Mouse (Mus musculus): ENCODE results near the gene Itpr3. TPM values are rescaled to one million over a fixed set of nuclear protein-coding genes. Genes with fewer than 3 reads are reported as not detected.

Itpr3 gene
- polyA plus RNA-seq, 1 experiment: 2.4 TPM

DNA sequence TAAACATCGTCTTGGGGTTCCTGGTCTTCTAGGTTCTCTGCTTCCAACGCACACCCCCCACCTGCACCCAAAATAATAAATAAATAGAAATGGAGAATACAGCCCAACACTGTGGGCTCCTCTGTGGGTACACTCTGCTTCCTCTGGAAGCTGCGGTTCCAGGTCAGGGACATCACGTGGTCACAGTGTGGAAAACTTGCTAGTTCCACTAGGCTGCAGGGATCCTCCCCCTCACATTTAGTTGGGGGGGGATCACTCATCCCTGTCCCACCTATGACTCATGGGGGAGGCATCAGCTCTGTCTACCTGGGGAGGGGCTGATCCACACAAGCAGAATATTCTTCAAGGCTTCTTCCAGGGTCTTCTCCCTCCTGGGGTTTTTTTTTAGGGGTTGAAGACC is 87.0 kb downstream of the Itpr3 start:
- TF ChIP-seq POLR2A (IDR thresholded peaks at IDR 0.05; ENCODE audit: extremely low read depth, insufficient read depth, low read length) (no peak), CTCF (IDR thresholded peaks at IDR 0.05; ENCODE audit: extremely low read depth, insufficient read depth, low read length) (no peak)
- Histone ChIP-seq H3K27ac (ENCODE audit: insufficient read depth, low read length) (no peak overlapping the region), H3K4me1 (ENCODE audit: control insufficient read depth, insufficient read depth, low read length) (no peaks in the 10 kb centered on the region), H3K4me3 (ENCODE audit: insufficient read depth, low read length) (no peak overlapping the region)

DNA sequence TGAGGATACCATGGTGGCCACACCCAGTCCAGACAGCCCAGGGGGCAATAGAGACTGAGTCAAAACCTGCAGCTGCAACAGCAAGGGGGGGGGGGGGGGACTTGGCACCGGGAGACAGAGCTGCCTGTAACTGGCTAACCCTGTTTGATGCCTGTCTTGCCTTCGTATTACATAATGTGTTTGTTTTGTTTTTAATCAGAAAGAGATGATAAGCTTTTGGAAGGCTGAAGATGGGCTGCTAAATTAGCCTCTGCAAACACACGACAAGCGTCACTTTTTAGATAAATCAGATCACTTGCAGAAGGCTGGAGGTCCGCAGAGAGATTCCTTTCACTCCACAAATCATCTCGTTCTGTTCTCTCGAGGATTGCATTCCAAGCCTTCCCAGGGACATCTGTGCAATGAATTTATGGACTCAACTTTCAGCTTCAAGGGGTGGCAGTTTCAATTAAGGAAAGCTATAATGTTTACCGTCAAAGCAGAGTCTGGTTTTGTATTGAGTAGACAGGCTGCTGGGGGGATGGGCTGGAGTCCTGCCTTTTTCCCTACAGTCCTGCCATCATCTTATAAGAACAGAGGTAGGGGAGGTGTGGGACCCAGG is 89.3 kb downstream of the Itpr3 start:
- no peak overlapping the region for H3K4me3 ChIP-seq (ENCODE audit: insufficient read depth, low read length)
- no peaks in the 10 kb centered on the region for H3K4me1 ChIP-seq (ENCODE audit: control insufficient read depth, insufficient read depth, low read length)
- no peak overlapping the region for H3K27ac ChIP-seq (ENCODE audit: insufficient read depth, low read length)
- TF ChIP-seq POLR2A (IDR thresholded peaks at IDR 0.05; ENCODE audit: extremely low read depth, insufficient read depth, low read length) (no peak), CTCF (IDR thresholded peaks at IDR 0.05; ENCODE audit: extremely low read depth, insufficient read depth, low read length) (no peak)

DNA sequence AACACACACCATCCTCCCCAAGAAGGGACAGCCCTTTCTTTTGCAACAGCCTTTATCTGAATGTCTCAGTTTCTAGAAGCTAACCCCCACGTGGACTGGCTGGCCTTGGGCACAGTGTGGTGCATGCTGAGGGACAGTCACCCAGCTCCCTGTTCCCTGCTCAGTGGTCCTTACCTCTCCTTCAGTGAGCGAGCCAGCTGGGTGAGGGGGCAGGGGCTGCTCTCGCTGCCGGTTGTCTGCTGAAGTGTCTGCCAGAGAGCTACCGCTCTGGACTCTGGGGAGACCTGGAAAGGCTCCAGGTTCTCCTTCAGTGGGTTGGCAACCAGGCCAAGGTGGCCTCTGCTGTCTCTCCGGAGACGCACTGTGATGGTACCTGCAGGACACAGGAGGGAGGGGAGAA is 93.8 kb downstream of the Itpr3 start:
- TF ChIP-seq POLR2A (IDR thresholded peaks at IDR 0.05; ENCODE audit: extremely low read depth, insufficient read depth, low read length): no peak
- TF ChIP-seq CTCF (IDR thresholded peaks at IDR 0.05; ENCODE audit: extremely low read depth, insufficient read depth, low read length): no peak
- Histone ChIP-seq H3K4me1 (ENCODE audit: control insufficient read depth, insufficient read depth, low read length) (no peaks in the 10 kb centered on the region), H3K27ac (ENCODE audit: insufficient read depth, low read length) (no peak overlapping the region), H3K4me3 (ENCODE audit: insufficient read depth, low read length) (no peak overlapping the region)

DNA sequence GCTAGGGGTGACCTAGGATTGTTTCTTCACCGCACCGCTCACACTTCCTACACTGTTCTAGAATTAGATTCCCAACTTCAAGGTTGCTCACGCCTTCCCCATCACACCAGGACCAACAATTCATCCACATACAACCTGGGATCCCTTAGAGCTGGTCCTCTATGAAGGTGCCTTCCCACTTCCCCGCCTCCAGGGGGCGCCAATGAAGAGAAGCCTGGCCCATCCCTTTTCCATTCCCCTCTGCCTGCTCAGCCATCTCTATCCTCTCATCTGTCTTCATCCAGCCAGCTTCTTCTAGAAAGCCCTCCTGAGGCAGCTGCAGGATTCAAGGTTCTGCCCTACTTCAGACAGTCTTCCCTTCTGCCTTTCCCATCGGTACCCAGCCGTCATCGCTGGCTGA is 94.3 kb downstream of the Itpr3 start:
- no peak overlapping the region for H3K27ac ChIP-seq (ENCODE audit: insufficient read depth, low read length)
- no peak overlapping the region for H3K4me3 ChIP-seq (ENCODE audit: insufficient read depth, low read length)
- TF ChIP-seq CTCF (IDR thresholded peaks at IDR 0.05; ENCODE audit: extremely low read depth, insufficient read depth, low read length) (0 out of 2 replicates have a peak, but pooled peaks have one; percentile 25), POLR2A (IDR thresholded peaks at IDR 0.05; ENCODE audit: extremely low read depth, insufficient read depth, low read length) (no peak)
- no peaks in the 10 kb centered on the region for H3K4me1 ChIP-seq (ENCODE audit: control insufficient read depth, insufficient read depth, low read length)

DNA sequence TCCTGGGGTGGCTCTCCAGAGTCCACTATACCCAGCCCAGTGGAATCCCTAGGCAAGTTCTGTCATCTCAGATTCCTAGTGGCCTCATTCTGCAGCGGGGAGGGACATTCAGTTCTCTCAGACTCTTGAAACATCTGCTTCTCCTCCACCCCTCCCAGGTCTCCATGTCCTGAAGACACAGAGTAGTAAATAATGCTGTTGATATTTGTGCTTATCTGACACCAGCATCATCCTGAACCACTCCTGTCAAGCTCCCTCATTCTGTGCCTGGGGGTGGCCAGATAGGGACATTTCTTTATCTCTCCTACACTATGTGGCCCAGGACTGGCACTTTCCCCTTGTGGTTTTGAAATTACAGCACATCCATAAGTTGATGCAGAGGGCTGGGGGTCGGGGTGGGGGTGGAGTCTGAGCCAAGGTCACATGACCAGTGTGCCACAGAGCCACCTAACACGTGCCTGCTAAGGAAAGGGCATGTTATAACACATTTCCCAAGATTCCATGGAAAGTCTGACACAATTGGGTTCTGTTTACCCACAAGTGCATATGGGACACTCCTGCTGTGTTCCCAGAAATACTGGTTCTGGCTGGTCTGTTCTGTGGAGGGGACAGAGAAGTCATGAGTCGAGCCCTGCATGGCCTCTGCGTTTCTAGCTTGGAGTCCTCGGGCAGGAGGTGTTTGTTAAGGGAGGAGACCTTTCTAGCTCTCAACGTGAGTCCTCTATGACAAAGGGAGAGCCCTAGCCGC is 96.0 kb downstream of the Itpr3 start:
- no peak for TF ChIP-seq POLR2A (IDR thresholded peaks at IDR 0.05; ENCODE audit: extremely low read depth, insufficient read depth, low read length)
- no peak for TF ChIP-seq CTCF (IDR thresholded peaks at IDR 0.05; ENCODE audit: extremely low read depth, insufficient read depth, low read length)
- no peaks in the 10 kb centered on the region for H3K4me1 ChIP-seq (ENCODE audit: control insufficient read depth, insufficient read depth, low read length)
- H3K4me3 ChIP-seq (ENCODE audit: insufficient read depth, low read length): no peak overlapping the region
- no peak overlapping the region for H3K27ac ChIP-seq (ENCODE audit: insufficient read depth, low read length)

DNA sequence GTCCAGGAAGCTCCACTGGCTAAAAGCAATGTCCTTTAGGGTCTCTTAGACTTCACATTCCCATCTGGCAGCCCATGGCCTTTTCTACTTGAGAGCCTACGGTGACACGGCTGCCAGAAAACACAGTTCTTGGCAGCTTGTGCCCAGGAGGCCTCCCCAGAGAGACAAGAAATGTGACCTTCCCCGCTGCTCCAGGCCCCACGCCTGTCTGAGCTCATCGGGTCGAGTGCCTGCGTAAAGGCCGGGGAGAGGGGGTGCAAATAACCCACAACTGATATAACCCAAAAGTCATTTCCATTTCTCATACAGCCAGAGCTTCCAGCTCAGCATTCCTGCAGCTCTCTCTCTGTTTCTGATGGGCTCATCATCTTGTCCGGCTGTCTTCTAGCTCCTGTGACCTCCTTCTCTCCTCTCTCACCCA is 96.7 kb downstream of the Itpr3 start:
- TF ChIP-seq CTCF (IDR thresholded peaks at IDR 0.05; ENCODE audit: extremely low read depth, insufficient read depth, low read length) (no peak), POLR2A (IDR thresholded peaks at IDR 0.05; ENCODE audit: extremely low read depth, insufficient read depth, low read length) (no peak)
- Histone ChIP-seq H3K4me3 (ENCODE audit: insufficient read depth, low read length) (no peak overlapping the region), H3K27ac (ENCODE audit: insufficient read depth, low read length) (no peak overlapping the region), H3K4me1 (ENCODE audit: control insufficient read depth, insufficient read depth, low read length) (no peaks in the 10 kb centered on the region)

DNA sequence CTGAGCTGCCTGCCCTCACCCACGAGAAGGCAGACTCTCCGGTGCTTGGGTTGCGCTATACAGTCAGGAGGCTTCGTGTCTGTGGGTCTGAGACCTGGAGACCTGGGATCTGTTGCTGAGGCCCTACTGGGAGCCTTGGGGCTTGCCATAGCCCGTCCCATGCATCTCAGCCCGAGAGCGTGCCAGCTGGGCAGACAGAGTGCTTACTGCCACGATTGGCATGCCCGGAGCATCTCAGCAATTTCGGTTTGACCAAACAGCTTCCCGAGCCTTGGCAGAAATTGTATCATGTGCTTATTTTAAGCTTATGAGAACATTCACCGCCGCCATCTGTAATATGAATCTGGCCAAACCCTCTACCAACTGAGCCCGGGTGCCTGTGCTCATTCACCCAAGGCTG is 97.2 kb downstream of the Itpr3 start:
- H3K27ac ChIP-seq (ENCODE audit: insufficient read depth, low read length): no peak overlapping the region
- TF ChIP-seq CTCF (IDR thresholded peaks at IDR 0.05; ENCODE audit: extremely low read depth, insufficient read depth, low read length) (no peak), POLR2A (IDR thresholded peaks at IDR 0.05; ENCODE audit: extremely low read depth, insufficient read depth, low read length) (no peak)
- no peaks in the 10 kb centered on the region for H3K4me1 ChIP-seq (ENCODE audit: control insufficient read depth, insufficient read depth, low read length)
- H3K4me3 ChIP-seq (ENCODE audit: insufficient read depth, low read length): no peak overlapping the region

DNA sequence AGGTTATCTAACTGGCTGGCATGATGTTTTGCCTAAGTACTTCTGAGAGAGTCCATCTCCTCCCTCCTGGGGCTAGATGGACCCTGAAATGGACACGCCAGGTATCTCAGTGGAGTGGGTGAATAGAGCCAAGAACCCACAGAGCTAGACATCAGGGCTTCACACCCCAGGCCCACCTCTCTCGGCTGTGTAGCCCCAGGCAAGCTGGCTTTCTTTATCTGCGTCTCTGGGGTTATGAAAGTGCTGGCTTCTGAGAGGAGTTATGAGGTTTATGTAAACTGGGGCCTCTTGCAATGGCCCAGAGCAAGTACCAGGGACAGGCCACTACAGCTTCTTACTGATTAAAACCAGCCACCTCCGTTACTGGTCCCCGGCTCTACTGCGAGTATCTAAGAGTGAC is 97.8 kb downstream of the Itpr3 start:
- Histone ChIP-seq H3K4me1 (ENCODE audit: control insufficient read depth, insufficient read depth, low read length) (no peaks in the 10 kb centered on the region), H3K27ac (ENCODE audit: insufficient read depth, low read length) (no peak overlapping the region), H3K4me3 (ENCODE audit: insufficient read depth, low read length) (no peak overlapping the region)
- no peak for TF ChIP-seq CTCF (IDR thresholded peaks at IDR 0.05; ENCODE audit: extremely low read depth, insufficient read depth, low read length)
- TF ChIP-seq POLR2A (IDR thresholded peaks at IDR 0.05; ENCODE audit: extremely low read depth, insufficient read depth, low read length): no peak

DNA sequence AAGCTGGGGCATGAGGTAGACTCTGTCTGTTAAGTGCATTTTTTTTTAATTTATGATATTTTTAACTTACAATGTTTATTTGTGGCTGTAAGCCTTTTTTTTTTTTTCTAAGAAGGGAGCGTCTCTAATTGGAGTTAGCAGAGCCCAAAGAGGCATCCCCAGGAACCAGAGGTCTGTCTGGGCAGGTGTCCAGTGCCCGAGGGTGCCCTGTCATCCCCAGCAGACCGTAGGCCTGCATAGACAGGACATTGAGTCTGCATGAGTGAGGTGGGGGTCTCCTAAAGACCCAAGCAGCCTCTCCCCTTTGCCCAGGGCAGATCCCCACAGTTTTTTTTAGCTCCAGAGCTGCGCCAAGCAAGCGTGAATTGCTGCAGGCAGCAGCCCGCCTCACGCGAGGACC is 98.6 kb downstream of the Itpr3 start:
- H3K4me1 ChIP-seq (ENCODE audit: control insufficient read depth, insufficient read depth, low read length): no peaks in the 10 kb centered on the region
- TF ChIP-seq POLR2A (IDR thresholded peaks at IDR 0.05; ENCODE audit: extremely low read depth, insufficient read depth, low read length) (no peak), CTCF (IDR thresholded peaks at IDR 0.05; ENCODE audit: extremely low read depth, insufficient read depth, low read length) (no peak)
- no peak overlapping the region for H3K27ac ChIP-seq (ENCODE audit: insufficient read depth, low read length)
- H3K4me3 ChIP-seq (ENCODE audit: insufficient read depth, low read length): no peak overlapping the region

DNA sequence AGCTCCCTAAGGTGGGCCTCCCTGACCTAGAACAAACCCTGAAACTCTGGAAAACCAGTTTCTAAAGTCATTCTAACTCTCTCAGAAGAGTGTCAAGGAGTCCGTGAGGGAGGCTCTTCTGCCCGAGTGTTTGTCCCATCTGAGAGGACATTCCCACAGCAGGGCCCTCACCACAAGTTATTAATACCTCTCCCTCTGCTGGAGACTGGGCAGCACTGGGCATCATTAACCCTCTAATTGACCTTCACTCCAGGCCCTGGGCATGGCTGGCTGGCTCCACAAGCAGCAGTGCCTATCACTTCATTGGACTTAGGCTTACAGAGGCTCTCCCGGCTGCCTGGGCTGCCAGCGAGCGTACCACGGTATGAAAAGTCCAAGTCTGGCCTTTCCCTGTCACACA is 101.3 kb downstream of the Itpr3 start:
- Histone ChIP-seq H3K4me1 (ENCODE audit: control insufficient read depth, insufficient read depth, low read length) (no peaks in the 10 kb centered on the region), H3K27ac (ENCODE audit: insufficient read depth, low read length) (no peak overlapping the region), H3K4me3 (ENCODE audit: insufficient read depth, low read length) (no peak overlapping the region)
- TF ChIP-seq CTCF (IDR thresholded peaks at IDR 0.05; ENCODE audit: extremely low read depth, insufficient read depth, low read length) (no peak), POLR2A (IDR thresholded peaks at IDR 0.05; ENCODE audit: extremely low read depth, insufficient read depth, low read length) (no peak)

All from cortical plate, adult 2 months (tissue).